Comparison of ENCODE assay signal across 10 mouse cellular contexts in the genomic region with DNA sequence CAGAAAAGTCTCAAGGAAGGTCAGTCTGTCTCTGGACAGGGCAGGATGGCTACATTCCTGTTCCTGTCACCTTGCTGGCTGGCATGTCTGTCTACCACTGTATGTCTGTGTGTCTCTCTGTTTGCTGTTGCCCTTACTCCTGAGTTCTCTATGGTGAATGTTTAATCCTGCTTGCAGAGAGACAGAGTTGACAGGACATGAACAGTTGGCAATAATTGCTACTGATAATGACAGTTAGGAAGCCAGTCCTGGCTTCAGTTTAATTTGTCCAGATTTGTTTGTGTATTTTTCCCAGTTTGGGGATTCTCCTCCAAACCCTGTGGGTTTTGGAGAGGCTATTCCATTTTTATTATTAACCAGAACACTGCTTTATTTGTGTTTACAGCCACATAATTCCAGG.
A peak's percentile ranks its signal among the peaks of the same experiment; 100 is the strongest.
DNase-seq lines count a peak whose midpoint lies in the region; ATAC-seq and TF ChIP-seq lines count a peak whose summit lies in the region.
"Had no signal": no experiment of that assay in that cellular context is flagged by ENCODE, and none has a peak within 500 bp of the region (broad histone marks: within the 10 kb centered on the region; RNA-seq: fewer than 3 reads in every experiment).

No protein-coding gene starts in this region.

- no peaks in the 10 kb centered on the region for H3K27me3 ChIP-seq in forebrain, embryonic 14.5 days (replicated peaks; ENCODE audit: control insufficient read depth, insufficient read depth, low read length)
- no peaks in the 10 kb centered on the region for H3K27me3 ChIP-seq in forebrain, embryonic 11.5 days (ENCODE audit: control insufficient read depth, insufficient read depth, low read length)
- no peaks in the 10 kb centered on the region for H3K27me3 ChIP-seq in liver, adult 2 months (ENCODE audit: control insufficient read depth, insufficient read depth, low read length)
- H3K27me3 ChIP-seq in hindbrain, postnatal 0 days (ENCODE audit: insufficient read depth, low read length) = no peaks in the 10 kb centered on the region
- no peaks in the 10 kb centered on the region for H3K27me3 ChIP-seq in neural tube, embryonic 14.5 days (ENCODE audit: control insufficient read depth, insufficient read depth, low read length)
- H3K27me3 ChIP-seq: Patski had no signal

- H3K36me3 ChIP-seq in forebrain, embryonic 14.5 days (ENCODE audit: control insufficient read depth, insufficient read depth, low read length) = no peaks in the 10 kb centered on the region
- H3K36me3 ChIP-seq in forebrain, embryonic 11.5 days (ENCODE audit: control insufficient read depth, insufficient read depth, low read length) = no peaks in the 10 kb centered on the region
- H3K36me3 ChIP-seq in liver, adult 2 months (ENCODE audit: control insufficient read depth, insufficient read depth, low read length) = no peaks in the 10 kb centered on the region
- no peaks in the 10 kb centered on the region for H3K36me3 ChIP-seq in hindbrain, postnatal 0 days (ENCODE audit: insufficient read depth, low read length)
- H3K36me3 ChIP-seq in neural tube, embryonic 14.5 days (ENCODE audit: control insufficient read depth, insufficient read depth, low read length) = no peaks in the 10 kb centered on the region

- H3K4me2 ChIP-seq in forebrain, embryonic 14.5 days (ENCODE audit: low read length) = peak overlapping the region; percentile 37
- no peak overlapping the region for H3K4me2 ChIP-seq in forebrain, embryonic 11.5 days (ENCODE audit: low read depth, low read length, severe bottlenecking)
- H3K4me2 ChIP-seq in hindbrain, postnatal 0 days (ENCODE audit: low read depth, low read length) = peak overlapping the region; percentile 61
- H3K4me2 ChIP-seq in neural tube, embryonic 14.5 days (ENCODE audit: low read depth, low read length) = peak overlapping the region; percentile 33

- no peak for DNase-seq in forebrain, embryonic 14.5 days (ENCODE audit: low spot score)
- DNase-seq in forebrain, embryonic 11.5 days (ENCODE audit: low spot score) = no peak
- DNase-seq in liver, adult 2 months (ENCODE audit: extremely low read depth, low read depth, low spot score) = peak; percentile 98
- no peak for DNase-seq in liver
- no peak for DNase-seq in hindbrain, postnatal 0 days (ENCODE audit: low spot score)
- no peak for DNase-seq in frontal cortex, postnatal 10 days (ENCODE audit: low spot score in 2 of 2)
- no peak for DNase-seq in cerebellum, adult 9-11 months

- no peak overlapping the region for H3K9ac ChIP-seq in forebrain, embryonic 14.5 days (ENCODE audit: low read length)
- H3K9ac ChIP-seq in forebrain, embryonic 11.5 days (ENCODE audit: low read length) = no peak overlapping the region
- H3K9ac ChIP-seq in liver, adult 2 months (ENCODE audit: low read depth, low read length) = peak overlapping the region; percentile 30; the same call in 1 of the 2 replicates
- peak overlapping the region; percentile 43 for H3K9ac ChIP-seq in hindbrain, postnatal 0 days (replicated peaks; ENCODE audit: low read length)
- 0 out of 2 replicates have a peak overlapping the region, but pooled peaks have one; percentile 32 for H3K9ac ChIP-seq in neural tube, embryonic 14.5 days (replicated peaks; ENCODE audit: low read depth, low read length)

- no peak for ATAC-seq in forebrain, embryonic 14.5 days
- no peak for ATAC-seq in forebrain, embryonic 11.5 days (replicated peaks; ENCODE audit: low FRiP score)
- no peak for ATAC-seq in hindbrain, postnatal 0 days
- ATAC-seq in neural tube, embryonic 14.5 days (ENCODE audit: low read depth) = no peak

- peaks cover 11% of the 10 kb centered on the region for H3K4me1 ChIP-seq in forebrain, embryonic 14.5 days (ENCODE audit: control insufficient read depth, insufficient read depth, low read length)
- H3K4me1 ChIP-seq in forebrain, embryonic 11.5 days (replicated peaks; ENCODE audit: control insufficient read depth, insufficient read depth, low read length) = peaks cover 6% of the 10 kb centered on the region; the same call in 1 of the 2 replicates
- H3K4me1 ChIP-seq in liver, adult 2 months (ENCODE audit: control insufficient read depth, insufficient read depth, low read length) = peaks cover 35% of the 10 kb centered on the region
- peaks cover 5% of the 10 kb centered on the region; the same call in 1 of the 2 replicates for H3K4me1 ChIP-seq in hindbrain, postnatal 0 days (ENCODE audit: insufficient read depth, low read length)
- no peaks in the 10 kb centered on the region for H3K4me1 ChIP-seq in neural tube, embryonic 14.5 days (ENCODE audit: control insufficient read depth, insufficient read depth, low read length)

- H3K4me3 ChIP-seq in forebrain, embryonic 14.5 days (ENCODE audit: low read depth, low read length) = no peak overlapping the region
- no peak overlapping the region for H3K4me3 ChIP-seq in forebrain, embryonic 11.5 days (ENCODE audit: low read depth, low read length)
- 0 out of 2 replicates have a peak overlapping the region, but pooled peaks have one; percentile 9 for H3K4me3 ChIP-seq in liver, adult 2 months (ENCODE audit: insufficient read depth, low read depth, low read length)
- peak overlapping the region; percentile 29 for H3K4me3 ChIP-seq in hindbrain, postnatal 0 days (ENCODE audit: low read length)
- peak overlapping the region; percentile 17; the same call in 1 of the 2 replicates for H3K4me3 ChIP-seq in neural tube, embryonic 14.5 days (ENCODE audit: low read depth, low read length)

- H3K9me3 ChIP-seq in forebrain, embryonic 14.5 days (replicated peaks; ENCODE audit: control insufficient read depth, low read length) = no peaks in the 10 kb centered on the region
- H3K9me3 ChIP-seq in forebrain, embryonic 11.5 days (ENCODE audit: control insufficient read depth, low read length) = no peaks in the 10 kb centered on the region
- no peaks in the 10 kb centered on the region for H3K9me3 ChIP-seq in hindbrain, postnatal 0 days (ENCODE audit: low read length)
- H3K9me3 ChIP-seq in neural tube, embryonic 14.5 days (ENCODE audit: control insufficient read depth, low read length) = no peaks in the 10 kb centered on the region

- TF ChIP-seq CTCF in liver, adult 2 months (IDR thresholded peaks at IDR 0.05; ENCODE audit: low read depth, low read length) = no peak
- TF ChIP-seq CTCF in hindbrain, postnatal 0 days (IDR thresholded peaks at IDR 0.05; ENCODE audit: low read depth) = no peak

- H3K79me2 ChIP-seq in liver, adult 2 months (ENCODE audit: control insufficient read depth, insufficient read depth, low read length) = peaks cover 3% of the 10 kb centered on the region; the same call in 1 of the 2 replicates

- no peak overlapping the region for H3K27ac ChIP-seq in forebrain, embryonic 14.5 days (ENCODE audit: low read depth, low read length)
- H3K27ac ChIP-seq in forebrain, embryonic 11.5 days (ENCODE audit: low read depth, low read length) = no peak overlapping the region
- H3K27ac ChIP-seq in liver, adult 2 months (replicated peaks; ENCODE audit: insufficient read depth, low read depth, low read length) = peak overlapping the region; percentile 84
- H3K27ac ChIP-seq in hindbrain, postnatal 0 days = peak overlapping the region; percentile 67
- H3K27ac ChIP-seq in neural tube, embryonic 14.5 days (ENCODE audit: low read depth, low read length) = no peak overlapping the region; the same call in 1 of the 2 replicates
- H3K27ac ChIP-seq: macrophage had no signal

- TF ChIP-seq POLR2A in liver, adult 2 months (IDR thresholded peaks at IDR 0.05; ENCODE audit: extremely low read depth, insufficient read depth, low read length) = no peak

Comparison
In these comparisons a context has a peak if more than half of its experiments do, and no peak if none do; other contexts are left out.
1. H3K27ac ChIP-seq: peak in liver, adult 2 months (single experiment) and hindbrain, postnatal 0 days (single experiment); none in forebrain, embryonic 14.5 days (single experiment), forebrain, embryonic 11.5 days (single experiment) and neural tube, embryonic 14.5 days (single experiment).
2. H3K4me3 ChIP-seq: peak in liver, adult 2 months (single experiment), hindbrain, postnatal 0 days (single experiment) and neural tube, embryonic 14.5 days (single experiment); none in forebrain, embryonic 14.5 days (single experiment) and forebrain, embryonic 11.5 days (single experiment).
3. H3K9ac ChIP-seq: peak in liver, adult 2 months (single experiment), hindbrain, postnatal 0 days (single experiment) and neural tube, embryonic 14.5 days (single experiment); none in forebrain, embryonic 14.5 days (single experiment) and forebrain, embryonic 11.5 days (single experiment).